Mouse (Mus musculus): ENCODE measurements around the gene Sidt1.

Gene Sidt1

DNA sequence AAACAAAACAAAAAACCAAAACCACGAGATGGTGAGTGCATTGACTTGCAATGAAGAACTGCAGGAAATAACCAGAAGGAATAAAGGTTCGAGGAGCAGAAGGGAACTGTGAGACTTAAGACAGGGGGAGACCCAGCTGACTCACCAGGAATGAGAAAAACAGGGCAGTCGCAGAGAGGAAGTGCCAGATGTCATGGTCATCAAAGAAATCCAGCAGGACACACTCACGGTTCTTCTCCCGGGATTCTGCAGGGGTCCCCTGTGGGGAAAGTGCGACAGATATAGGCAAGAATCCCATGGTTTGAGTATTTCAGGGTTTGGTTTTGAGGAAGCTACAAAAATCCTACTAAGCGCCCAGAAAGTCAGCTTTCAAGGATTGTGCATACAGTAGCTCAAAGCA, 89.7 kb downstream of the Sidt1 start:
- DNase-seq = no peak

DNA sequence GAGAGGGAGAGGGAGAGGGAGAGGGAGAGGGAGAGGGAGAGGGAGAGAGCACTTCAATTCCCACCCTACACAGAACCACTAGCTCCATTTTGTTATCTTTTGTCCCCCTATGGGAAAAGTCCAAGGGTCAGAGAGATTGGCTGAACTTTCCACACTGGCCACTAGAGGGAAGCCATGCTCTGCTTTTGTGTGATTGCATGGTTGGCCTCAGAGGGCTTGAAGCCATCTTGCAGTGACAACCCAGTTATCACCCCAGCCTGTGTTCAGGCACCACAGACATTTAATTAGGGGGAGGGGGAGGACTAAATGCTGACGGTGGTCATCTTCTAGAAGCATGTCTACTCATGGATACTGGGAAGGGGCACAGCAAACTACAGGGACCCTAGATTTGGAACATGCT, 90.4 kb downstream of the Sidt1 start:
- DNase-seq = peak; percentile 70

DNA sequence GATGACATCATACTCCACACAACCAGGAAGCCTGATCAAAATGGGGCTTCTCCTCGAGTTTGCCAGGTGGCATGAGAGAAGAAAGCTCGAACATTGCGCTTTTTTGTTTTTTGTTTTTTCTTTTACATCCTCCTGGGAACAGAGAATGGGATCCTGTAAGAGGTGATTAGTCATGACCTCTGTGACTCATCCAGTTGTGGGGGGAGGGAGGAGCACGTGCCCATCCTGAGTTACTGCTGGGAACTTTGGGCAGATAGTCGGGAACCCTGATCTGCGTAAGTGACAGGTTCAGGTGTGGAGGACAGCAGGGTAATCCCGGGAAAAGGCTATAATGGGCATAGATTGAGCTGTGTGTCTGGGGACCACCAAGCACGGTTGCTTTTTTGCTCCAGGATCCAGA, 92.6 kb downstream of the Sidt1 start:
- no peak for DNase-seq

DNA sequence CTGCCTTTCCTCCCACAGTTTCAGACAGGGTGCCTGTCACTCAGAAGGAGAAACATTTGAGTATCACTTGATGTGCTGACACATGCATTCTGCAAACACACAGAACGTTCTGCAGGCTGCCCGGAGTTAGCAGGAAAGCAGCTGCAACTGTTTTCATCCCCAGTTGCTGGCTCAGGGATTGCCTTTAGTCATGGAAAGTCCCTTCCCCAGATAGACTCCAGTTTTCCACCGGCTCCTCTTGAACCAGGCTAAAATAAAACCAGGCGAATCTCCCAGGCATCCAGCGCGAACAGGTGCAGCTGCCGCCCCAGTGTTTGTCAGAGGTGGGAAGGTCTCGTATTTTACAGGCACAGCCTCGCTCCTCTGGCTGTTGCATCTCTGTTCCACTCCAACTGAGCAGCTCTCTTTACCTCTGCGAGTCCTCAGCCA, 94.1 kb downstream of the Sidt1 start:
- no peak for DNase-seq

GRCm38 (mm10) chr16:44237836-44238235, 95.2 kb downstream of the Sidt1 start:
- no peak for DNase-seq

GRCm38 (mm10) chr16:44233019-44233418, 100.0 kb downstream of the Sidt1 start:
- DNase-seq = no peak

DNA sequence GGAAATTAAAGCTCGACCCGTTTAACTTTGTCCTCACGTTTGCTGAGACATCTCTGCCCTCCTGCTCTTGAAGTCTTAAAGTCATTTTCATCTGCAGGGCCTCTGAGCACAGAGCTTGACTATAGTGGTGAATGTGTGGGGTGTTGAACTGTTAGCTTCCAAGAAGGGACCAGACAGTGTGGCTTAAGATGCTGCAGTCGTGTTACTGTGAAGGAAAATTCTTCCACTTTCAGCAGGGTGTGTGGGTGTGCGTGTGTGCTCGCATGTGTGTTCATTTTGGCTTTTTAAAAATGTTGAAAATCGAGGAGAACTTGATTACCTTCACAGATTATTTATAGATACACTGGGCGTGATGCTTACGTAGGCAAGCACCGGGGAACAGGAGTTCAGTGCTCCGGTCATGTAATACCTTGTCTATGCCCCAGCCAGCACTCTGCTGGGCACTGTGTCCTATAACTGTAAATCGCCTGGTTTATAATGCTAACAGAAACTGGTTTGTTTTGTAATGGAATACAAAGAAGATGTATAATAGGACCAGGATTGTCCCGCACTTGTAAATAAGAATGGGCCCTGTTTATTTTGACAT, 106.2 kb downstream of the Sidt1 start:
- no peak for DNase-seq

- no peak for DNase-seq
Observed at GRCm38 (mm10) chr16:44221463-44221862, 111.5 kb downstream of the Sidt1 start.

- no peak for DNase-seq
Observed at GRCm38 (mm10) chr16:44216417-44216816, 116.6 kb downstream of the Sidt1 start.

DNA sequence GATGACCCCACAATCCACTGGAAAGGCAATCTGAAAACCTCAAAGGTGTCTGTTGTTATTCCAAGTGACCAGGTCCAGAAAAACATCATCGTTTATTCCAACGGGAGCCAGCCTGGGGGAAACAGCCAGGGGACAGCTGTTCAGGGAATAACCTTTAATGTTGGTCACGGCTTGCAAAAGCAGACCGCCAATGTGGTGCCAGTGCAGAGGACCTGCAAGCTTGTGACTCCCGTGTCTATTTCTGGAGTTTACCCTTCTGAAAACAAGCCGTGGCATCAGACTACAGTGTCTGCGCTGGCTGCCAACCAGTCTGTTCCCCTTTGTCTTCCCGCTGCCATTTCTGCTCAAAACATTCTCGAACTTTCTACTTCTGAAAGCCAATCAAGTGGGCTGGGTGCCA, 117.5 kb downstream of the Sidt1 start:
- DNase-seq = no peak

DNA sequence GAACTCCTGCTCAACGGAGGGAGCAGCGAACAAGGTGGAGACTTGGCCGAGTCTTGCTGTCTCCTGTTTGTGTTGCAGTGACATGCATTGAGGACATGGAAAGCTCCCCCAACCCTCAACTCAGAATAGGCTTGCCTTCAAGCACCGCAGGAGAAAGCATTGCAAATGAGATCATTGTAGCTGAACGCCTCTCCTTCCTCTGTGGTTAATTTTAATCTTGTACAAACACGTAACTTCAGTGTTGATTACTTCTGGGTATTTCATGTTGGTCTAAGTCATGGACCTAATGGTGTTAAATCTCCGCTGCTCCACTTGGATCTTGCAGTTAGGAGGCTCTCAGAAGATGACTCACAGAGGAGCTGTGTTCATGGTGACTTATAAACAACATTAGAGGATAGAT, 120.3 kb downstream of the Sidt1 start:
- no peak for DNase-seq

GRCm38 (mm10) chr16:44211054-44211414, 122.0 kb downstream of the Sidt1 start:
- no peak for DNase-seq

DNA sequence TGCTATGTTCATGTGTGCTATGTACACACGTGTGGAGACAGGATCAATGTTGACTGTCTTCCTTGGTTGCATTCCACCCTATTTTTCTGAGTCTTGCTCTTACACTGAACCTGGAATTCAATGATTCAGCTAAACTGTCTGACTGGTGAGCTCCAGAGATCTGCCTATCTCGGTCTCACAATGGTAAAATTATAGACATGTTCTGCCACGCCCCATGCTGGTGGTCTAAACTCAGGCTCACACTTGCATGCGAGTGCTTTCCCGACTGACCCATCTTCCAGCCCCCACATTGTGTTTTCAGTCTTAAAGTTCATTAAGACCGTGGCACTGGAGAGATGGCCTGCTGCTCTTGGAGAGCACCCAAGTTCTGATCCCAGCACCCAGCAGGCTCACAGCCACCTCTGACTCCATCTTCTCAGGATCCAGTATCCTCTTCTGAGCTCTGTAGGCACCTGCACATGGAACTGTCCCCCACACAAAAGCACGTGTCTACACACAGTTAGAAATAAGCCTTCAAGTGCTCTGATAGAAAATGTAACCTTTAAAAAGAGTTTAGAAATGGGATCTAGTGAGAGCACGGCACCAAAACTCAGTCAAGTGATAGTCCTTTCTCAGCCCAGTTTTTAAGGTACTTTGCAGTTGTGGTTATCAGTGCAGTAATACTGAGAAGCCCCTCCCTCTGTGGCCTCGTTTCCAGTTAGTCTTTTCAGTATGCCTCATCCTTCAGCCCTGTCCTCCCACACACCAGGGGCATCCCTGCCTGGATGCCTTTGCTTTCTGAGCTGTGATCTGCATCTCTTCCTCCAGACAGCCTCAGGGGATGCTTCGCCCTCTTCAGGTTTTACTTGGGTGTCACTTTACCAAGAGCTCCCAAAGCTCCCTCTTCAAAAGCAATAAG, 122.6 kb downstream of the Sidt1 start:
- no peak for DNase-seq

GRCm38 (mm10) chr16:44205973-44206372, 127.0 kb downstream of the Sidt1 start:
- DNase-seq = no peak

DNA sequence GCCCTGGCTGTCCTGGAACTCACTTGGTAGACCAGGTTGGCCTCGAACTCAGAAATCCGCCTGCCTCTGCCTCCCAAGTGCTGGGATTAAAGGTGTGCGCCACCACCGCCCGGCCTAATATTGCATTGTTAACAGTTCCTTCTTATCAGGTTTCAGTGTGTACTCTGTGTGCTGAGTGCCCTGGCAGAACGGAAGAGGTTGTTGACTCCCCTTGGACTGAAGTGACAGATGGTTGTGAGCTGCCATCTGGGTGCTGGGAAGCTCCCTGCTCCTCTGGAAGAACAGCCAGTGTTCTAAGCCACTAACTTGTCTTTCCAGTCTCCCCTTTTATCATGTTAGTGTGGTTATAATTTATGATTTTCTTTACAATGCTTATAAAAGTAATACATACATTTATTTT, 128.7 kb downstream of the Sidt1 start:
- DNase-seq = no peak

DNA sequence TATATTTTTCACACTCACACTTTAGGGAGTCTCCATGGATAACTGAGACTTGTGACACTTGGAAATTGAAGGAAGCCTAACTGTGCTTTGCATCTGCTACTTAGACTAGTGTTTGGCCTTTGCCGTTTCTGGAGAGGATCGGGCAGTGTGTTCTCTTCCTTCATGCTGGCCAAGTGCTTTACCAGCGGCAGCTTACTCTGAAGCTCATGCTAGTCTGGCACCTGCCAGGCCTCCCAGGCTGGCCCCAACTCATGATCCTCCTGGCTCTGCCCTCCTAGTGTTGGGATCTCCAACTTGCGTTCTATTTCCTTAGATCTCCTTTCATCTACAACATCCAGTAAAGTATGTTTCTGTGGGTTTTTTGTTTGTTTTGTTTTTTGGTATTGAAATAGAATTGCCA, 132.8 kb downstream of the Sidt1 start:
- no peak for DNase-seq

- no peak for DNase-seq
Observed at GRCm38 (mm10) chr16:44199066-44199703, 133.8 kb downstream of the Sidt1 start.

DNA sequence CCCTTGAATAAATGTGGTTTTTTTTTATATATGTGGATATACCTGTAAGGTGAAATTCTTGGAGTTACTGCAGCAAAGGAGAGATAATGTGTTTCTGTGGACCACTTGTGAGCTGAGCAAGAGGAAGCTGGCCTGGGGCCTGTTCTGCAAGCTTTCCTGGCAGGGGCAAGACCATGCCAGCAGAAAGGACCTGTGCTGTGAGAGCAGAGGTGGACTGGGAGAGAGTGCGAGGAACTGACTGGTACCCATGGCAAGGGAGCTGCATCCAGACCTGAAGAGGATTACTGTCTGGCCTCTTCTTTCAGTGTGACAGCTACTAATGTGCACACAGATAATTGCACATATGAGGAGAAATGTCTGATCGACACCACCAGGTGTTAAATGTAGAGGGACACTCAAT, 142.0 kb downstream of the Sidt1 start:
- DNase-seq = no peak

Data from thymus, postnatal 14 days (tissue).